Mouse (Mus musculus): ENCODE measurements around the gene Wnt6. TPM values are rescaled to one million over a fixed set of nuclear protein-coding genes. Genes with fewer than 3 reads are reported as not detected.
"Not testable (repeated sequence)": the region's sequence is repeated elsewhere in the genome, so short reads cannot be mapped to it uniquely, and the experiment has no call there.

Wnt6 gene
- polyA plus RNA-seq, 1 experiment from 2014 or later, result 0.50 TPM

DNA sequence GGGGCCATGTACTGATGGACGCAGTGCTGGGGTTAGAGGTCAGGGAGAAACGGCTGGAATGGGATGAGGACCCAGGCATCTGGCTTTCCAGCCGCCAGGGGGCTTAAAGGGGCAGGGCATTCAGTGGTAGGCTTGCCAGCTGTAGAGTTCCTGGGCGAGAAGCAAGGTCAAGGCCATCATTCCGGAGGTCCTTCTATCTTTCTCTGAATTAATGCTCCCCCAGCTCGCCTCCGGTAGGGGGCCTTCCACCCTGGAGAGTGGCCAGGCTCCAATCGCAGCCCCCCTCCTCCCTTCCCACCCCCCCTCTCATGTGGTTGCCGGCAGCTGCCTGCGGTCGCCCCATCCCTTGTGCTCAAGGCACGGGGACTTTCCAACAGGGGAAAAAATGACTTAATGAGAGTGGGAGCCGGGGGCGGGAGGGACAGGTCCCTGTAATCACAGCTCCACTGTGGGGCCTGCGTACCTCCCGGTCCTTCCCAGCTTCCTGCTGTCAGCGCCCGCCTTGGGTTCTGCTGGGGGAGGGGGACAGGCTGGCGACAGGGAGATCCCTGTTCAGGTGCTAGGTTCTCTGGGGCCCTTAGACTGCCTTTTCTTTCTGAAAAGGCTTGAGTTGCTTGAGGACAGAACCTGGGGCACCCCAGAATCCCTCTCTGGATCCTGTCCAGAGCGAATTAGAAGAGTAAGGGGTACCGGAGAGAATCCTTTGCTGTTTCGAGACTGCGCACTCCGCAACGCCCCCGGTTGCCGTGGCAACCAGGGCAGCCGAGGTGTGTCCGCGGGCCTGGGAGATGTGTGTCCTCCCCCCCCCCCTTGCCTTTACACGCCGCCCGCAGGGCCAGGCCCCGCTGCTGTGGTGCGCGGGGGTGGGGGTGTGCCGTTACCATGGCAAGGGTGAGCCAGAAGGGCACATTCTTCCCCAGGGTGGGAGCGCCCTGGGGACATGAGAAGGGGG is 34.9 kb downstream of the Wnt6 start:
- peaks cover 12% of the 10 kb centered on the region; the same call in 1 of the 2 replicates for H3K4me1 ChIP-seq (ENCODE audit: insufficient read depth, low read depth, low read length)
- 0 out of 2 replicates have a peak overlapping the region, but pooled peaks have one; percentile 11 for H3K4me2 ChIP-seq (replicated peaks; ENCODE audit: low read depth, low read length)
- WGBS, result 3% methylated on average over 28 of the region's 38 CpGs
- TF ChIP-seq CTCF (IDR thresholded peaks at IDR 0.05) (peak; percentile 51), EP300 (IDR thresholded peaks at IDR 0.05) (no peak)
- peaks cover 70% of the 10 kb centered on the region for H3K27me3 ChIP-seq (replicated peaks; ENCODE audit: insufficient read depth, low read length)
- H3K9ac ChIP-seq (replicated peaks; ENCODE audit: low read depth), result no peak overlapping the region
- DNase-seq (ENCODE audit: low spot score) (no peak), ATAC-seq (peak; percentile 21; the same call in 1 of the 2 replicates)
- no peak overlapping the region for H3K27ac ChIP-seq (ENCODE audit: low read length)
- H3K9me3 ChIP-seq (ENCODE audit: low read length), result no peaks in the 10 kb centered on the region
- H3K4me3 ChIP-seq (ENCODE audit: low read depth, low read length), result no peak overlapping the region
- no peaks in the 10 kb centered on the region for H3K36me3 ChIP-seq (ENCODE audit: insufficient read depth, low read length)

DNA sequence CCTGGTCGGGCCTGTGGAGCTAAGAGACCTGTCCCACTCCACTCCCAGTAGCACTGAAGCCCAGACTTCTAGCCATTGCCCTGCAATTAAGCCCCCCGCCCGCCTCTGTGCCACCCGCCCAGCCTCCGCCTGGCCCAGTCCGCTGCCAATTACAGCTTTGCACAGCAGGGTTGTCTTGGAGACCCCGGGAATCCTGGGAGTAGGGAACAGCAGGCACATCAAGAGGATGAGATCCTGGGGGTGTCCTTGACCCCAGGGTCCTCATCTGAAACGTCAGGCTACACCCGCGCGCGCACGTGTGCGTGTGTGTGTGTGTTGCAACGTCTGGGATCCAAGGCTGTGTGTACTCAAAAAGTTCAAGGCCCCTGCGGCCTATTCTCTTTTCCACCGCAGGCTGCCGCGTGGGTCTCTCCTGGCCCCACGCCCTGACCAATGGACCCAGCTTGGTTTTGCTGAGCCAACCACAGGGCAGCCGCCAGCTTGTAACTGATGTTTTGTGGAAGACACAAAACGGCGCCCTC is 35.9 kb downstream of the Wnt6 start:
- Histone ChIP-seq H3K27me3 (replicated peaks; ENCODE audit: insufficient read depth, low read length) (peaks cover 60% of the 10 kb centered on the region), H3K4me2 (replicated peaks; ENCODE audit: low read depth, low read length) (0 out of 2 replicates have a peak overlapping the region, but pooled peaks have one; percentile 4), H3K4me1 (ENCODE audit: insufficient read depth, low read depth, low read length) (peaks cover 12% of the 10 kb centered on the region; the same call in 1 of the 2 replicates), H3K9me3 (ENCODE audit: low read length) (no peaks in the 10 kb centered on the region), H3K27ac (ENCODE audit: low read length) (no peak overlapping the region), H3K36me3 (ENCODE audit: insufficient read depth, low read length) (no peaks in the 10 kb centered on the region), H3K9ac (replicated peaks; ENCODE audit: low read depth) (no peak overlapping the region), H3K4me3 (ENCODE audit: low read depth, low read length) (0 out of 2 replicates have a peak overlapping the region, but pooled peaks have one; percentile 2)
- ATAC-seq, result no peak
- TF ChIP-seq CTCF (IDR thresholded peaks at IDR 0.05) (no peak), EP300 (IDR thresholded peaks at IDR 0.05) (no peak)
- WGBS, result 7% methylated on average over 23 of the region's 23 CpGs
- DNase-seq (ENCODE audit: low spot score), result no peak

GRCm38 (mm10) chr1:74808078-74808477 is 36.4 kb downstream of the Wnt6 start:
- peak; percentile 86 for ATAC-seq
- under 1% methylated on average over 16 of the region's 16 CpGs for WGBS
- H3K4me1 ChIP-seq (ENCODE audit: insufficient read depth, low read depth, low read length), result peaks cover 12% of the 10 kb centered on the region; the same call in 1 of the 2 replicates
- H3K9me3 ChIP-seq (ENCODE audit: low read length), result no peaks in the 10 kb centered on the region
- 0 out of 2 replicates have a peak overlapping the region, but pooled peaks have one; percentile 4 for H3K4me2 ChIP-seq (replicated peaks; ENCODE audit: low read depth, low read length)
- DNase-seq (ENCODE audit: low spot score), result peak; percentile 91
- no peak overlapping the region for H3K9ac ChIP-seq (replicated peaks; ENCODE audit: low read depth)
- 0 out of 2 replicates have a peak overlapping the region, but pooled peaks have one; percentile 2 for H3K4me3 ChIP-seq (ENCODE audit: low read depth, low read length)
- peaks cover 56% of the 10 kb centered on the region for H3K27me3 ChIP-seq (replicated peaks; ENCODE audit: insufficient read depth, low read length)
- no peaks in the 10 kb centered on the region for H3K36me3 ChIP-seq (ENCODE audit: insufficient read depth, low read length)
- TF ChIP-seq EP300 (IDR thresholded peaks at IDR 0.05) (no peak), CTCF (IDR thresholded peaks at IDR 0.05) (peak; percentile 95)
- H3K27ac ChIP-seq (ENCODE audit: low read length), result no peak overlapping the region

DNA sequence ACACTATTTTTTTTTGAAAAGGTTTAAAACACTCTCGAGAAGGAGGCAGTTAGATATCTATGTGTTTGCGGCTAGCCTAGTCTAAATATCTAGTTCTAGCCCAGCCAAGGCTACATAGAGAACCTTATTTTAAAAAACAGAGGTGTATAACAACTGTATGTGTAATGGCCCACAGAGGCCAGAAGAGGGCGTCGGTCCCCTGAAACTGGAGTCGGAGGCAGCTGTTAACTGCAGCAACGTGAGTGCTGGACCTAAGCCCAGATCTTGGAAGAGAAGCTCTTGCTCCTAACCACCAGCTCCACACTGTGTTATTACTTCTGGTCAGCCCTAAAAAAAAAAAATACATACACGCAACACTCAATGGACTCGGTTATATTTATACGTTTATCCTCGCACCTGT is 37.3 kb downstream of the Wnt6 start:
- no peak overlapping the region for H3K4me3 ChIP-seq (ENCODE audit: low read depth, low read length)
- DNase-seq (ENCODE audit: low spot score), result no peak

DNA sequence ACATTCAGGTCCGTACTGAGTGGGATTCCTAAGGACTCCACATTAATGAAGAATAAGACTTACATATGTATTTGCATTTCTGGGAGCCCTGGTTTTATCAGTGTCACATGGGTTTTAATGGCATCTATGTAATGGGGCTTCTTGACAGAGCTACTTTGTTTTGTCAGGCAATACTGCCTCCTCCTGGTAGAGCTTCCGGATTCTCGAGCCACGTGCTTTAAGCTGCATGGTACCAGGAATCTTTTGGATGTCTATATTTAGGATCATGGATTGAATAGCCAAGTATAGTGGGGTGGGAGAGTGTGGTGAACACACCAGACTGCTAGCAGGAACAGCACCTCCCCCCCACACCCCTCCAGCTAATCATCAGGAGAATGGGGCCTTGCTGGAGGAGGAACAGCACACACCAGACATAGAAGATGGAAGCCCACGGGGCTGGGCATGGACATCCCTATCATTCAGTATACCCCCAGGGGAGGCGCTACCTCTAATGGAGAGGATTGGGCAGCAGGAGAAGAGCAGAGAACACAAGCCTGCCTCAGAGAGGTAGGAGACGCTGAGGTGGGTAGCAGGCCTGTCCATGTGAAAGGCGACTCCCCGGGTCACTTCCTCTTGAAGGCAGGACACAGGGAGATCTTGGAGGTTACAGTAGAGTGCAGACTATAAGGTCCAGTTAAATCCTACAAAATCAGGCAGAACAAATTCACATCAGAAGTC is 43.4 kb downstream of the Wnt6 start:
- 73% methylated on average over 9 of the region's 9 CpGs for WGBS
- TF ChIP-seq CTCF (IDR thresholded peaks at IDR 0.05), result peak; percentile 41
- no peak for TF ChIP-seq EP300 (IDR thresholded peaks at IDR 0.05)

More for the DNA sequence above, 37.3 kb downstream of the Wnt6 start:
- WGBS, result 51% methylated on average over 10 of the region's 10 CpGs
- Histone ChIP-seq H3K4me2 (replicated peaks; ENCODE audit: low read depth, low read length) (no peak overlapping the region), H3K9me3 (ENCODE audit: low read length) (no peaks in the 10 kb centered on the region), H3K27ac (ENCODE audit: low read length) (no peak overlapping the region), H3K4me1 (ENCODE audit: insufficient read depth, low read depth, low read length) (peaks cover 12% of the 10 kb centered on the region; the same call in 1 of the 2 replicates), H3K9ac (replicated peaks; ENCODE audit: low read depth) (no peak overlapping the region), H3K27me3 (replicated peaks; ENCODE audit: insufficient read depth, low read length) (peaks cover 46% of the 10 kb centered on the region), H3K36me3 (ENCODE audit: insufficient read depth, low read length) (no peaks in the 10 kb centered on the region)
- TF ChIP-seq EP300 (IDR thresholded peaks at IDR 0.05) (no peak), CTCF (IDR thresholded peaks at IDR 0.05) (no peak)
- no peak for ATAC-seq

DNA sequence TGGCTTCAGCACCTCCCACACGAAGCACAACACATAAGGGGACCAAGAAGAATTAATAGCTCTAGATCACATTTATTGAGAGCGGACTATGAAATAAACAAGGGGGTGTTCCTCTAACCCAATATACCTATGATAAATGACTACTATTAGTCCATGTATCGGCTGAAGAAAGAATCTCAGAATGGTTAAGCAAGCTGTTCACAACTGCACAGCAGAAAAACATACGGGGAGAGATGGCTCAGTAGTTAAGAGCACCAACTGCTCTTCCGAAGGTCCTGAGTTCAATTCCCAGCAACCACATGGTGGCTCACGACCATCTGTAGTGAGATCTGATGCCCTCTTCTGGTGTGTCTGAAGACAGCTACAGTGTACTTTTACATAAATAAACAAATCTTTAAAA is 44.3 kb downstream of the Wnt6 start:
- not testable (repeated sequence) for H3K36me3 ChIP-seq (ENCODE audit: insufficient read depth, low read length); H3K27ac ChIP-seq (ENCODE audit: low read length); ATAC-seq; H3K4me3 ChIP-seq (ENCODE audit: low read depth, low read length); H3K27me3 ChIP-seq (replicated peaks; ENCODE audit: insufficient read depth, low read length); H3K4me1 ChIP-seq (ENCODE audit: insufficient read depth, low read depth, low read length); H3K9ac ChIP-seq (replicated peaks; ENCODE audit: low read depth); H3K4me2 ChIP-seq (replicated peaks; ENCODE audit: low read depth, low read length); DNase-seq (ENCODE audit: low spot score); H3K9me3 ChIP-seq (ENCODE audit: low read length)
- 88% methylated on average over 6 of the region's 6 CpGs for WGBS

More for the DNA sequence above, 43.4 kb downstream of the Wnt6 start:
- DNase-seq (ENCODE audit: low spot score) (no peak), ATAC-seq (no peak)
- H3K9ac ChIP-seq (replicated peaks; ENCODE audit: low read depth), result no peak overlapping the region
- H3K36me3 ChIP-seq (ENCODE audit: insufficient read depth, low read length), result no peaks in the 10 kb centered on the region
- no peak overlapping the region for H3K27ac ChIP-seq (ENCODE audit: low read length)
- no peaks in the 10 kb centered on the region for H3K4me1 ChIP-seq (ENCODE audit: insufficient read depth, low read depth, low read length)
- H3K4me3 ChIP-seq (ENCODE audit: low read depth, low read length), result no peak overlapping the region
- H3K4me2 ChIP-seq (replicated peaks; ENCODE audit: low read depth, low read length), result no peak overlapping the region
- no peaks in the 10 kb centered on the region for H3K9me3 ChIP-seq (ENCODE audit: low read length)
- H3K27me3 ChIP-seq (replicated peaks; ENCODE audit: insufficient read depth, low read length), result no peaks in the 10 kb centered on the region
